Mouse (Mus musculus) forebrain, embryonic 10.5 days (tissue): ENCODE results near the gene Bclaf3. TPM values are rescaled to one million over a fixed set of nuclear protein-coding genes. Genes with fewer than 3 reads are reported as not detected.
"Not testable (repeated sequence)": the region's sequence is repeated elsewhere in the genome, so short reads cannot be mapped to it uniquely, and the experiment has no call there.

Source experiments
- DNase-seq: peaks from one replicate; pipeline ENCODE4 v3.0.0-alpha.2; 2017; ENCODE audit warnings: low spot score; ENCODE audit errors: extremely low spot score
- H3K27ac ChIP-seq: fragments of 300-500 bp; sonication (generic); 2 replicates; pipeline ENCODE4 v1.5.1; 2016; ENCODE audit warnings: mild to moderate bottlenecking
- H3K27me3 ChIP-seq: fragments of 300-500 bp; sonication (generic); 2 replicates; pipeline ENCODE4 v1.6.1; 2016; ENCODE audit warnings: mild to moderate bottlenecking; ENCODE audit not compliant: poor library complexity, severe bottlenecking
- H3K36me3 ChIP-seq: fragments of 300-500 bp; sonication (generic); replicated peaks from 2 replicates; pipeline ENCODE4 v1.6.1; 2016; ENCODE audit warnings: mild to moderate bottlenecking, moderate library complexity
- H3K4me1 ChIP-seq: fragments of 300-500 bp; sonication (generic); 2 replicates; pipeline ENCODE4 v1.6.1; 2016
- H3K4me3 ChIP-seq: fragments of 300-500 bp; sonication (generic); 2 replicates; pipeline ENCODE4 v1.5.1; 2016; ENCODE audit warnings: mild to moderate bottlenecking, moderate library complexity
- H3K9me3 ChIP-seq: fragments of 300-500 bp; sonication (generic); 2 replicates; pipeline ENCODE4 v1.6.1; 2016; ENCODE audit warnings: mild to moderate bottlenecking, moderate library complexity
- WGBS: fragments of 180-500 bp; shearing (Covaris S2); methylation state at CpG from one replicate; pipeline ENCODE4 v1.1.7; 2016; 5-methylcytosine and 5-hydroxymethylcytosine counted together
- polyA plus RNA-seq: library from polyadenylated mRNA; unstranded; fragments of >200 nt; fragmentation: Nextera tagmentation; extraction: Ambion mirVana; gene quantifications from 2 replicates; pipeline ENCODE4 v1.2.1, GENCODE M21; 2016

Gene Bclaf3
- polyA plus RNA-seq, 1 experiment from 2014 or later: 23.8 TPM

GRCm38 (mm10) chrX:159532811-159533462 is 6.4 kb downstream of the Bclaf3 start:
- Histone ChIP-seq H3K4me1 (peaks cover 5% of the 10 kb centered on the region; the same call in 1 of the 2 replicates), H3K9me3 (no peaks in the 10 kb centered on the region; the same call in 1 of the 2 replicates), H3K4me3 (peak overlapping the region; percentile 70), H3K27me3 (peaks cover 44% of the 10 kb centered on the region), H3K27ac (peak overlapping the region; percentile 90), H3K36me3 (no peaks in the 10 kb centered on the region)
- no peak for DNase-seq
- 18% methylated on average over 50 of the region's 56 CpGs for WGBS

GRCm38 (mm10) chrX:159541936-159542335 is 15.4 kb downstream of the Bclaf3 start:
- 90% methylated on average over 18 of the region's 18 CpGs for WGBS
- H3K36me3 ChIP-seq: peaks cover 12% of the 10 kb centered on the region
- no peak for DNase-seq
- H3K4me3 ChIP-seq: no peak overlapping the region
- H3K4me1 ChIP-seq: no peaks in the 10 kb centered on the region
- H3K9me3 ChIP-seq: no peaks in the 10 kb centered on the region; the same call in 1 of the 2 replicates
- peaks cover 40% of the 10 kb centered on the region for H3K27me3 ChIP-seq
- H3K27ac ChIP-seq: no peak overlapping the region

- Histone ChIP-seq H3K4me1 (no peaks in the 10 kb centered on the region), H3K9me3 (no peaks in the 10 kb centered on the region; the same call in 1 of the 2 replicates), H3K36me3 (peaks cover 14% of the 10 kb centered on the region), H3K4me3 (no peak overlapping the region), H3K27me3 (peaks cover 55% of the 10 kb centered on the region), H3K27ac (no peak overlapping the region)
- WGBS: 92% methylated on average over 5 of the region's 5 CpGs
- no peak for DNase-seq
Measured at GRCm38 (mm10) chrX:159547093-159547492, 20.6 kb downstream of the Bclaf3 start.

- H3K4me1 ChIP-seq, DNase-seq, H3K27ac ChIP-seq, H3K4me3 ChIP-seq, H3K9me3 ChIP-seq: not testable (repeated sequence)
- peaks cover 28% of the 10 kb centered on the region for H3K36me3 ChIP-seq
- peaks cover 18% of the 10 kb centered on the region for H3K27me3 ChIP-seq
- 78% methylated on average over 7 of the region's 7 CpGs for WGBS
Measured at GRCm38 (mm10) chrX:159584738-159585137, 58.2 kb downstream of the Bclaf3 start.

GRCm38 (mm10) chrX:159591633-159592032 is 65.1 kb downstream of the Bclaf3 start:
- Histone ChIP-seq H3K4me3 (no peak overlapping the region), H3K4me1 (no peaks in the 10 kb centered on the region), H3K27me3 (peaks cover 51% of the 10 kb centered on the region), H3K9me3 (no peaks in the 10 kb centered on the region), H3K27ac (no peak overlapping the region), H3K36me3 (peaks cover 15% of the 10 kb centered on the region)
- no peak for DNase-seq
- 74% methylated on average over 1 of the region's 1 CpGs for WGBS

GRCm38 (mm10) chrX:159597502-159597901 is 71.0 kb downstream of the Bclaf3 start:
- Histone ChIP-seq H3K9me3 (no peaks in the 10 kb centered on the region), H3K27ac (no peak overlapping the region), H3K4me3 (no peak overlapping the region), H3K36me3 (no peaks in the 10 kb centered on the region), H3K4me1 (no peaks in the 10 kb centered on the region), H3K27me3 (peaks cover 55% of the 10 kb centered on the region)
- DNase-seq: no peak
- 81% methylated on average over 1 of the region's 1 CpGs for WGBS

DNA sequence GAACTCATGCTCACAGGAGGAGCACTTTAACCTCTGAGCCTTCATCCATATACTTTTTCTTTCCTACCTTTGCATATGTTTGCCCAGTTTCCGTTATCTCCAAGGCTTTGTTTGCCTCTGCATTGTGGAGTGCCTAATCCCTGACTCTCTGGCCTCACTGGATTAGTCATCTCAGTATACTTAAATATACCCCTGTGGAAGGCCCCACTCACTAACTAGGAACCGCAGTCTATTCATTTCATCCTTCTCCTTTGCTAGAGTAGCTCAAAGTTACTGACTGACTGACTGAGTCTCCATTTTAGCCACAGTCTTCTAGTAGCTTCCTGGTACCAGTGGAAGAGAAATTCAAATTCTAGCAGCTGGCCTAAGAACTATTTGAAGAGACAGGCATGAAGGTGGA is 78.3 kb downstream of the Bclaf3 start:
- no peaks in the 10 kb centered on the region for H3K36me3 ChIP-seq
- peaks cover 57% of the 10 kb centered on the region for H3K27me3 ChIP-seq
- no peaks in the 10 kb centered on the region for H3K9me3 ChIP-seq
- no peak overlapping the region for H3K4me3 ChIP-seq
- no peak for DNase-seq
- no peaks in the 10 kb centered on the region for H3K4me1 ChIP-seq
- 78% methylated on average over 2 of the region's 2 CpGs for WGBS
- no peak overlapping the region for H3K27ac ChIP-seq

GRCm38 (mm10) chrX:159606936-159607335 is 80.4 kb downstream of the Bclaf3 start:
- 46% methylated on average over 6 of the region's 6 CpGs for WGBS
- Histone ChIP-seq H3K4me3 (no peak overlapping the region), H3K36me3 (no peaks in the 10 kb centered on the region), H3K27ac (no peak overlapping the region), H3K9me3 (no peaks in the 10 kb centered on the region), H3K27me3 (peaks cover 55% of the 10 kb centered on the region), H3K4me1 (no peaks in the 10 kb centered on the region)
- DNase-seq: no peak

- H3K27me3 ChIP-seq: peaks cover 95% of the 10 kb centered on the region
- H3K4me3 ChIP-seq: peak overlapping the region; percentile 64
- no peaks in the 10 kb centered on the region for H3K36me3 ChIP-seq
- H3K4me1 ChIP-seq: peaks cover 12% of the 10 kb centered on the region
- peak overlapping the region; percentile 76; the same call in 1 of the 2 replicates for H3K27ac ChIP-seq
- DNase-seq: no peak
- H3K9me3 ChIP-seq: no peaks in the 10 kb centered on the region
- 26% methylated on average over 12 of the region's 12 CpGs for WGBS
Measured at GRCm38 (mm10) chrX:159626208-159626906, 99.9 kb downstream of the Bclaf3 start.

DNA sequence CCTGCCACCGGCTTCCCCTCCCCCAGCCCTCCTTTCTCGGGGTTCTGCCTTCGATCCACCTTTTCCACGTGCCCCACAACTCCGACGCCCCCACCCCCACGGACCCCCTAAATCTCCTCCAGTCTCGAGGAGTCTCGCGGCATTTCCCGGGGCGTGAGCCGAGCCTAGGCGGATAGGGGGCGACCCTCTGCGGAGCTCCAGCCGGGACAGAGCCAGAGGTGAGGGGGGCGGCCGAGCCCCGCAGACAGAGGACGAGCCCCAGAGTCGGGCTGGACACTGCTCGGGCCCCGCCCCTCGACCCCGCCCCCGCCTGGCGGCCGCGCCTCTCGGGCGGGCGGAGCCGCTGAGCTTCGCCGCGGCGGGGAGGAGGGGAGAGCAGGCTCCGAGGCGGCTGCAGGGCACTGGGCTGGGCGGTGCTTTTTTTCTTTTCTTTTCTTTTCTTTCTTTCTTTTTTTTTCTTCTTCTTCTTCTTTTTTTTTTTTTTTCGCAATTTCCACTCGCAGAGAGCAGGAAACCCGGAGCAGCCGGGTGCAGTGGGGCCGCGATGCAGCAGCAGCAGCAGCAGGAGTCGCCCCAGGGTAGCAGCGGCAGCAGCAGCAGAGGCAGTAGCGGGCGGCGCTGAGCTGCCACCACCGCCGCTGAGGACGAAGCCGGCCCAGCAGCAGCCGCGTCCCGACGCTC is 100.6 kb downstream of the Bclaf3 start, which contains the start of gene Sh3kbp1:
TSS of gene Sh3kbp1 (plus strand) at position 366 of the 681 bp plus-strand sequence.
- Histone ChIP-seq H3K4me3 (peak within 1 kb of the TSS; percentile 64), H3K27me3 (peaks cover 95% of the 10 kb centered on the region), H3K4me1 (peaks cover 12% of the 10 kb centered on the region), H3K36me3 (no peaks in the 10 kb centered on the region), H3K9me3 (no peaks in the 10 kb centered on the region), H3K27ac (peak within 1 kb of the TSS; percentile 76)
- peak; percentile 43 for DNase-seq
- WGBS: 16% methylated on average over 57 of the region's 60 CpGs

- Histone ChIP-seq H3K9me3 (no peaks in the 10 kb centered on the region), H3K27ac (peak overlapping the region; percentile 76), H3K36me3 (no peaks in the 10 kb centered on the region), H3K27me3 (peaks cover 91% of the 10 kb centered on the region), H3K4me3 (peak overlapping the region; percentile 64), H3K4me1 (peaks cover 12% of the 10 kb centered on the region)
- 19% methylated on average over 56 of the region's 56 CpGs for WGBS
- DNase-seq: peak; percentile 31
Measured at GRCm38 (mm10) chrX:159627588-159628566, 101.4 kb downstream of the Bclaf3 start.

GRCm38 (mm10) chrX:159628629-159629028 is 102.1 kb downstream of the Bclaf3 start:
- no peaks in the 10 kb centered on the region for H3K36me3 ChIP-seq
- H3K9me3 ChIP-seq: no peaks in the 10 kb centered on the region
- peaks cover 85% of the 10 kb centered on the region for H3K27me3 ChIP-seq
- no peak for DNase-seq
- WGBS: 63% methylated on average over 4 of the region's 4 CpGs
- H3K4me3 ChIP-seq: no peak overlapping the region
- no peak overlapping the region for H3K27ac ChIP-seq
- H3K4me1 ChIP-seq: peaks cover 12% of the 10 kb centered on the region
